Mouse (Mus musculus): ENCODE results near the gene Fam169a.

Fam169a gene

DNA sequence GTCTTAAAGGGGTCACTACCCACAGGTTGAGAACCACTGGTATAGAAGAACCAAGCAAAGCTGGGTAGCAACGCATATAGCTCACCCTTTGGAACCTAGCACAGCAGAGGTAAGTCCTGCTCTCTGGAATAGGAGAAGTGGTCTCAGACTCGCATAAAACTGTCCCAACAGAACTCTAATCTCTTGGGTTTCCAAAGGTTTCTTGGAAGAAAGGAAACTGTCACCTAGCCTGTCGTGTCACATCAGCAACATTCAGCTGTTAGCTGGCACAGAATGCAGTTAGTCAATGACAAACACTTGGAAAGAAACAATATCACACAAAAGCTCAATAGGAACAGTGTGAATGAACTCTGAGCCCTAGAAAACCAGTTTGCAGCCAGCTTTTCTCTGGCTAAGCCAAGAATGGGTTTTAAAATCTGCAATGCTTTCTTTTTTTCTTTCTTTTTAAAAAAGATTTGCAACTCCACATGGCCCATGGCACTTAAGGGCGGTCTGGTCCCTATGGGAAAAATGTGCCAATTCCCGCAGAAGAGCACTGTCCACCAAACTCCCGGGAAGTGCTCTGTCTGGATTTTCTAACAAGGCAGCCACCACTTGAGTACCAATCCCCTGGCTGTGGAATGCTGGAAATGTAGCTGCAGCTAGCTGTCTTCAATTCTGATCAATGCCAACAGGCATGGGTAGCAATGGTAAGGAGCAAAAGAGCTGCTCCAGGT, 113.2 kb downstream of the Fam169a start:
- DNase-seq (ENCODE audit: low spot score): no peak
